Mouse (Mus musculus) testis, adult 2 months (tissue): Measurements from ENCODE around the gene Stk25.

Experiments used
- CTCF ChIP-seq: fragments of 200-500 bp; IDR thresholded peaks from 2 replicates; pipeline ENCODE4 v1.5.1; 2012; ENCODE audit warnings: low read depth, mild to moderate bottlenecking, inconsistent platforms, low read length, moderate library complexity; ENCODE audit not compliant: control insufficient read depth, insufficient read depth, insufficient replicate concordance
- POLR2A ChIP-seq: fragments of 200-500 bp; IDR thresholded peaks from 2 replicates; pipeline ENCODE4 v1.6.1; 2012; ENCODE audit warnings: low read depth, mild to moderate bottlenecking, inconsistent platforms, low read length, moderate library complexity; ENCODE audit not compliant: control insufficient read depth

DNA sequence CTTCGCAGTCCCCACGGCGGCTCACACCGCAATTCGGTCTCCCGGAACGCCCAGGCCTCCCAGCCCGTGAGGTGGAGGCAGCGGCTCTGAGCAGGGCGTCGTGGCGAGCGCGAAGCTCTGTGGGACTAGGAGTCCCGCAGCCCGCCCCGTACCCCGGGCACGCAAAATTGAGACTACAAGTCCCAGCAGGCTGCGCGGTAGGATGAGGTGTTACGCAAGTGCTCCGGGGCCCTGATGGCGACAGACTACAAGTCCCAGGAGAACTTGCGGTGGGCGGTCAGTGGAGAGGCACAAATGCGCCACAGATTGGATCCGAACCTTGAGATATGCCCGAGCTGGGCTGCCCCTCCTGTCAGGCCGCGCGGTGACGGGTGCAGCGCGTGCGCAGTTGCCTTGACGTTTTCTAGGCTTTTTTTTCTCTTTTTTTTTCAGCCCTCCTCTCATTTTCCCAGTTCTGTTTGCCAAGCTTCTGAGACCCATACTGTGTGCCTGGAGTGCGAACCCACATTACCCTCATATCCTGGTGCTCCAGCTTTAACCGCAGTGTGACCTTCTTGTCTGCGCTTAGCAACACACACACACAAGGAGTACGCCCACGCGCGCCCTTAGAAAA, 22.8 kb downstream of the Stk25 start:
- peak; percentile 90 for TF ChIP-seq POLR2A
- no peak; the same call in 1 of the 2 replicates for TF ChIP-seq CTCF
